Mouse (Mus musculus) spleen, adult 18-20 months (tissue): ENCODE results near the gene Ackr2.

Source experiments
- DNase-seq, 2 experiments: peaks; one replicate each; pipeline ENCODE4 v3.0.0; 2022; ENCODE audit warnings: mixed read lengths in 2 of 2

Gene Ackr2

DNA sequence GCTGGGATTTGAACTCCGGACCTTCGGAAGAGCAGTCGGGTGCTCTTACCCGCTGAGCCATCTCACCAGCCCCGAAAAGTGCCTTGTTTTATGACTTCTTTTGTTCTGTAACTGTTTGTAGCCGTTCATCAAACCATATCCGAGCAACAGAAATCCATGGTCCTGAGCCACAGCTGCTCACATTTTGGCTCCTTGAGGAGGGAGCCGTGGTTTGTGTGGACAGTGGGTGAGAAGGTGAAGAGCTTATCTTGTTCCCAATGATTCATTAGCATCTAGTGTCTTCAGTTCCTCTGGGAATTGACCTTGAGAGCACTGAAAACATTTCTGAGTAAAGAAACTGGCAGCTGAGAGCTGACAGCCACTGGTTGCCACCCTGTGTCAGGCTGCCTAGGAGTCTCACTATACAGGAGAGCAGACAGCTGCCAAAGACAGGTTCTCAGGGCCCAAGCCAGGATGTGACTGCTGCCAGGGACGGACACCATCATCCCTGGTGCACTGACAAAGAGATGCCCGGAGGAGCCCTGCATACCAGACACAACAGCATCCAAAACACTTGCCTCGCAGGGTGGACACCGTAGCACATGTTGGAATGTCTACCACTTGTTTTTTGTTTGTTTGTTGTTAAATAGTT is 6.0 kb upstream of the Ackr2 start:
- DNase-seq, result no peak

DNA sequence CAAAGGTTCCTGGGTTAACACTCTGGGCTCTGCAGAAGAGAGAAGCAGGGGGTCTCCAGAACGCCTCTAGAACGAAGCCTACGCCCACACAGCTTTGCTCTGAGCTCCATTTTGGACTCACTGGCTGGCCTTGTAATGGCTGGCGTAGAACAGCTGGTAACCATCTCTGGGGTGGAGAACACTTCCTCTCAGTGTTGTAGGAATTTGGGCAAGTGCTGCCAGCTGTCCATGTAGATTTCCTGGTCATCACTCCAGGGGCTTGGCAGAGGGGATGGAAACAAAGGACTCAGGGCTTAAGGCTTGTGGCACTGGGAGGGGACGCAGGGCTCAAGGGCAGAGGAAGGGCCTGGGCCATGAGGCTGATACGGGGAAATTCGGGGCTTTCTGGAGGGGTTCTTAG is 3.7 kb upstream of the Ackr2 start:
- DNase-seq, result no peak

DNA sequence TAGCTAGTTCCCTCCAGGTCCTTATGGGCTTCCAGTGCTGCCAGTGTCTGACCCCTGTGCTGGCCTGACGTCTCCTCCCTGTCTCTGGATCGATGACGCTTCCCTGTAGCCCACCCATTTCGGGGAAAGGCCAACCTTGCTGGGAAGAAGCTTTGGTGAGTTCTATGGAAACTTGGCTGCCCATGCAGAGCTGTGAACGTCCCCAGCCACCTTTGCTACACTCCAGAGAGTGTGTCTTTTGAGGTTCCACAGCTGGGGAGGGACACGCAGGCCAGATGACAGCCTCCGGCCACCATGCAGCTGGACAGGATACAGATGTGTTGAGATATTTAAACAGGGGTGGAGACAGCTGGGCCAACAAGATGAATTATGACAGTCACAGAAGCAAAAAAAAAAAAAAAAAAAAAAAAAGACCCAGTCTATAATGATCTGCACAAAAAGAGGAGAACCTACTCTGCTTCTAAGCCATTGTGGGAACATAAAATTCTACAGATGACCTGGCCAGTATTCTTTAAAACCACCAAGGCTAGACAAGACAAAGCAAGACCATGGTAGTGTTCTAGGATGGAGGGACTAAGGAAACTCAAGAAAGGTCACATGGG is 2.7 kb upstream of the Ackr2 start:
- no peak for DNase-seq

DNA sequence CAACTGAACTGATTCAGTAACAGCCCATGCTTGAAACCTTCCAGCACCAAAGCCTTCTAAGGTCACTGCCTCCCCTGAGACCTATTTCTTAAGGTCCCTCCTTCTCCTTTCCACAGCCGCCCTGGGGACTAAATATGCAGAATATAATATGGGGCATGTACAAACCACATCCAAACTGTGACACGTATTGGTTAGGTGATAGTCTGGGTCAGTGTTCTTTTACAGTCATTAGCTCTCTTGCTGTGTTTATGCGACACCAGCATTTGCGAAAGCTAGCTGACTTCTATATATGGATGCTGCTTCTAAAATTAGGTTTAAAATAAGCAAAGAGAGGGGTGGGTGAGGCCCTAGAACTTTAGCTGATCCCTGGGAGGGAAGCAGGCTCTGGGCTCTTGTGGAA is 1.3 kb upstream of the Ackr2 start:
- no peak for DNase-seq

DNA sequence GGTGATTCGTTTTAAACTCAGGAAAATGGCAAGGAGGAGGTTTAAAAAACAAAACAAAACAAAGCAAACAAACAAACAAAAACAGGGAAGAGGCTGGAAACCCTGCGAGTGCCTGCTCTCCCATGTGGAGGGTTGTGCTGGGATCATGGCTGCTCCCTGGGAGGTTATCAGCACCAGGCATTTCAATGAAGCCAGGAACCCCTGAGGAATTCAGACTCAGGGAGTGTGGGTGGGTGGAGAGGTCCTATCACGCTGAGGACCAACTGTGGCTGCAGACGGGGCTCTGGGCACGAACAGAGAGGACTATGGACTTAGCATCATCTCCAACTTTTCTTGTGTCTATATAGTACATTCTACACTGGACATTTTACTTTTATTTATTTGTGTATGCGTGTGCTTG is 1.2 kb downstream of the Ackr2 start:
- no peak for DNase-seq

DNA sequence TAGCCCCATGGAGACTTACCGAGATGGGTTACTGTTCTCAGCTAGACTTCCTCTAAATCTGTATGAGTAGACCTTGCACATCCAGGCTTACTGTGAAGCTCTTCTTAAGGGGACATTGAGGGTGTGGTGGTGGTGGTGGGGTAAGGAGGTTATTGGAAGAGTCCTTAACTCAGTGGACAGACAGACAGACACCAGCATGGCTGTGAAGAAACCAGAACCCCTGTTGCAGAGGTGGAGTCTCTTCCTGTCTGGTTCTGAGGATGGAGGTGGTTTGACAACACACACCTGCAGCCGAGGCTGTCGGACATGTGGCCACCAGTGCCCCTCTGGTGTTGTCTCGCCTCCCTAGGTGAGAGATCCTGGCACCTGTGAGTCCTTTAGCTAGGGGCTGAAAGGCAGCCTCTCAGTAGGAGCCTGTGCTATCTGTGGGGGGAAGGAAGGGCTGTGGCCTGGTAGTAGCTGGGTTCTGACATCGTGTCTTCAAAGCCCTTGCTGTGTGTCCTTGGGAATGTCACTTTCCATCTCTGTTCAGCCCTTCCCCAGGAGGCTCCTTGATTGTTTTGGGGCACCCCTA is 2.2 kb downstream of the Ackr2 start:
- DNase-seq, result no peak

DNA sequence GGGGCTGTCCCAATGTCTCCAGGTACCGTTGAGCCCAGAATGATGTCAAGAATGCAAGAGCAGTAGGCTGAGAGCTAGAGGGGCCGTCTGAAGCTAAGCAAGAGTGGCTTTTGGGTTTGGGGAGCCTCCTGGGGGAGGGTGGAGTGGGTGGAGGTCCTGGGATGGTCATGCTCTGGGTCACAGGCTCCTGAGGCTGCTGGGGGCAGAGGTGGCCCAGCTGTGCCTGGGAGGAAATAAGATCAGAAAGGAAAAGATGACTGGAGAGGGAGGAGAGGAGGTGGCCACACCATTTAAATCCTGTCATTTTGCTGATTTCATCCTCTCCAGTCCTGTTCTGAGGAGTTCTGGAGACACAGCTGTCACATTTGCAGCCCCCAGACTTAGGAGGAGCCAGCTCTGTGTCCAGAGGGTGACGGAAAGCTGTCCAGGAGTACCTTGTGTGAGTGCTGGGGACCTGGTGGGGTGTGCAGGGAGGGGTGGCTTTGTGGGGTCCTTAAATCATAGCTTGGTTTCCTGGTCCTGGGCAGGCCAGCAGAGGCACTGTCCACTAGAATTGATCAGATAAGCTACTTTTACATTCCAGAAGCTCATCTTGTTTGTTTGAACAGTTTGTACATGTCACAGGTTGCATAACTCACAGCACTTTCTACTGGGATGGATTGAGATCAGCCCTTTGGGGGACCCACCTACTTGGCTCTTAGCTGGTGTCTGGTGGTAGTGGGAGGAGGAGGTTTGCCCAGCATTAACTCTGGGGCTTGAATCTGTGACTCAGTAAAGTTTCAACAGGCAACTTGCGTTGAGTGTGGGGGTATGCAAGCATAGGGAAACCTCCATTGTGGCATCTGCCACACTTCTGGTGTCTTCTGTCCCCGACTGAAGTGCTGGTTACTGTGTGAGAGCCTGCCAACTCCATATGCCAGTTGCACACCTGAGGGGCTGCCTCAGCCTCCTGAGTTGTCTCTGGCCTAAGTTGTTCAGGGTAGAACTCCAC is 3.9 kb downstream of the Ackr2 start:
- no peak for DNase-seq

DNA sequence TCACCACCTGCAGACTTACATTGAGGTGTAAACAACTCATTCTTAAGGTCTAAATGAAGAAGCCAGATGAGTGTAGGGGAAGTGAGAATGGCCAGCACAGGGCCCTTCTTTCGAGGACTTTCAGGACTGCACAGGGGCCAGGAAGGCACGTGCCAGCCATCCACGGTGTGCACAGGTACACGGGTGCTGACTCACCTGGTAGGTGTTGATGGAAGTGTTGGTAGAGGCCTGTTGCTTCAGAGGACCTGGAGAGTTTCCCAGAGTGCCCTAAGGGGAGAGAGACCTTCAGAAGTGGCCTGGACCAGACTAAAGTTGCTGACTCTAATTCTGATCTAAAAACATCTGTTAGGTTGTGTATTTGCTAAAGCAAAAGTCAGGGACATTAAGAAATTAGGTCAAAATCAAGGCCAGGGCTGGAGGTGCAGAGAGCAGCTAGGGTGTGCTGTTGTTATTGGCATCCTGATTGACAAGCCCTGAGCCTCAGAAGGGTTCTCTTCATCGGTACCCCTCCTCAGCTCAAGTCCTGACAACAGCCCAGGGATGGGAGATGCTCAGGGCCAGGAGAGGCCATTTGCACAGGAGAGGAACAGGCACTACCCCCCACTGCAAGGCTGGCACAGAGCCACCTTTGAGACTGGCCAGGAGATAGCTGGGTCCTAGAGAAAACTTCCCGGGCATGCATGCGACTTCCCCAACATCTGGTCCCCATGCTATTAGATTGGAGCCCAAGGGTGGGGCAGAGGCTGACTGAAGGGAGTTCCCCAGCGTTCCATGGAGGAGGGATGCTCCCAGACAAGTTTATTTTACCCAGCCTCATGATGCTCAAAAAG is 5.5 kb downstream of the Ackr2 start:
- DNase-seq, result no peak

DNA sequence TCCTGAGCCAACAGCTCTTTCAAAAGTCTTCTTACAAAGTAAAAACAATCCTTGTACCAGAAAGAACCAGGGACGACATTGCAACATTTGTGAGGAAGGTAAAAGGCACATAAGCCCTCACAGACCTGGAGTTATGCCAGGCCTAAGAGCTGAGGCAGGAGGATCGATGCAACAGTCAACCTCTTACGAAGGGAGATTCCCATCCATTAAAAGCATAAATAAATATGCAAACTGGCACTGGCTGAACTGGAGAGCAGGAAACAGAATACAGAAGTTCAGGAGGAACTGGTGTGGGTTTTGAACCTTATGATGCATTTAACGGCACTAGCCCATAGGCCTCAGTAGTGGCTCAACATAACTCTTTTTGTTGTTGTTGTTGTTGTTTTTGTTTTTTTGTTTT is 6.2 kb downstream of the Ackr2 start:
- DNase-seq, result no peak

DNA sequence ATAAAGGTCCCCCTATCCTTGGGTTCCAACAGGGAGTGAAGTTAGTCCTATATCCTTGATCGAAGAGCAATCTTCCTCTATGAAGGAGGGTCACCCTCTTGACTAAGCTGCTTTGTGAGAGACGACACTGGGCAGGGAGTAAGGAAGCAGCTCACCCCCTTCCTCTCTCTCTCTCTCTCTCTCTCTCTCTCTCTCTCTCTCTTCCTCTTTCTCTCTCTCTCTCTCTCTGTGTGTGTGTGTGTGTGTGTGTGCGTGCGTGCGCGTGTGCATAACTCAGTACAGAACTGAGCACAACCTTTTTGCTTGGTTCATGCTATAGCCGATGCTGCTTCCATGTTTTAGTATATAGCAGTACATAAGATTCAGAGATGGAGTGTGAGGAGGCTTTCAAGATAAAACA is 6.8 kb downstream of the Ackr2 start:
- peak in 1 of 2 experiments; percentile 4 for DNase-seq

DNA sequence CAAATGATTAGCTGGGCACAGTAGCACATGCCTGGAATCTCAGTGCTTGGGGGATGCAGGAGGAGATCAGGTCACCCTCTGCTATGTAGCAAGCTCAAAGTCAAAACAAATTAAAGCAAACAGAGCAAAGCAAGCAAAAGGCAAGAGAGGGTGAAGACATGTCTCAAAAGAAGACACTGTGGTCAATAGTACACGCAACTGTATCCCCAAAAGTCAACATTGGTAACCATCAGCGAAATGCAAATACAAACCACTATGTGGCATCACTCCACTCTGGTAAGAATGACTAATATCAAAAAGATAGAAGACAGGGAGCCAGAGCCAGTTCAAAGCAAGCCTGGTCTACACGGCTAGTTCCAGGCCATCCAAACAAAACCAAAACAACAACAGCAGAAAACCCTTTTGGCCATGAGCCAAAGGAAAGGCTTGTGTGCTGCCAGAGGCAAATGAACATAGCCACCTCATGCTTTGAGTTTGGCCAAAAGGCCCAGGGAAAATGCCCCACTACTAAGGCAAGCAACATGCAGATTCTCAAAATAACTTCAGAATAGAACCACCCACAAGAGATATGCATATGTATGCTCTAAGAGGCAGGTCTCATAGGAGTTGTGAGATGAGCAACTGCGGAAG is 7.5 kb downstream of the Ackr2 start:
- peak in 1 of 2 experiments; percentile 4 for DNase-seq

DNA sequence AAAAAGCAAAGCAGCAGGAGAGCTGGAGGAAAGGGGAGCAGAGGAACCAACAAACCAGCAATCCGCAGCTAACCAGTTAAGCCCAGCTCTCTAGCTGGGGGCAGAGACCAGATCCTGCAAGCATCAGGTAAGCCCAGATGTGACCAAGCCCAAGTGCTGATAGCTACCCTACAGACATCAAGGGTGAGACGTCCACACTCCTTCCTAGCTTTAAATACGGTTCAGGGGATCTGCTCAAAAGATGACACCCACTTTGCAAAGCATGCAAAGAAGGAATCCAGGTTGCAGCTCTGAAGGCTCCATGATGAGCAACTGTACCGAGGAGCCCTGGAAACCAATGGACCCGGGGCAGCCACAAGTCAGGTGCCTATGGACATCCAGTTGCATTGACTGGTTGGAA is 8.3 kb downstream of the Ackr2 start:
- DNase-seq, result no peak

DNA sequence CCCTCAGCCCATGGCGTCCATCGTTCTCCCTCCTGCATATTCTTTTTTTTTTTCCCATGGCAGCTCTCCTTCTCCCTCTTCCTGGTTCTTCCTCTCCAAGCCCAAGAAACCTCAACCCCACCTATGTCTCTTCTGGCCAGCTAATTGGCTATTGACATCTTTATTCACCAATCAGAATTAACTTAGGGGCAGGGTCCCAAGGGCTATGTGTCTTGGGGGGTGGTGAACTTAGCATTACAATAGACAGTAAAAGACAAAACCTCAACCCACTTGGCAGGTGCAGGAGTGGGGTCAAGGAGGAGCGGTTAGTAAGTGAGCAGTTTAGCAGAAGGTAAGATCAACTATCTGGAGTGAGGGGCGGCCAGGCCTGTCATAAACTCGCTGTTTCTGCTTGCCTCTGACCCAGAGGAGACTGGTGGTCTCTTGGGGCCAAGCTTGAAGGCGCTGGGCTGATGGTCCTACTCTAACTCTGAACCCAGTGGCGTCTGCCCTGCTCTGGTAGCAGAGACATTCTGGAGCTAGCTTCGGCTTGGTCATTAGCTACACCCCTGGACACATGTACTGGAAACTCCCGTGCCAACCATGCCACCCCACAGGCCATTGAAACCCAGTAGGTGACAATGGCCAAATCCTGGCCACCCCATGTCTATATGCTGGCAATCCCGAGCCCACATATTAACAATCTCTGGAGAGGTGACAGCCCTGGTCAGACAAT is 9.4 kb downstream of the Ackr2 start:
- peak in 1 of 2 experiments; percentile 3 for DNase-seq

DNA sequence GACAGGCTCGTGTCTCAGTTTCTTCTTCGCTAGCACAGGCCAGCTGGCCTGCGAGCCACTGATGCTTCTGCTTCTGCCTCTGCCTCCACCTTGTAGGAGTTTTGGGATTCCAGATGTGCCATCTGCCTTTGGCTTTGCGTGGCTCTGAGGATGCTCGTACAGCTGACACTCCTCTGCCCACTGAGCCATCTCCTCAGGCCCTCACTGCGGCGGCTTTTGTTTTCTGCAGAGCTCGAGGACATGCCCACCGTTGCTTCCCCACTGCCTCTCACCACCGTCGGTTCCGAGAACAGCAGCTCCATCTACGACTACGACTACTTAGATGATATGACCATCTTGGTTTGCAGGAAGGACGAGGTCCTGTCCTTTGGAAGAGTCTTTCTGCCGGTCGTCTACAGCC is 10.2 kb downstream of the Ackr2 start:
- DNase-seq, result peak in 1 of 2 experiments; percentile 1

DNA sequence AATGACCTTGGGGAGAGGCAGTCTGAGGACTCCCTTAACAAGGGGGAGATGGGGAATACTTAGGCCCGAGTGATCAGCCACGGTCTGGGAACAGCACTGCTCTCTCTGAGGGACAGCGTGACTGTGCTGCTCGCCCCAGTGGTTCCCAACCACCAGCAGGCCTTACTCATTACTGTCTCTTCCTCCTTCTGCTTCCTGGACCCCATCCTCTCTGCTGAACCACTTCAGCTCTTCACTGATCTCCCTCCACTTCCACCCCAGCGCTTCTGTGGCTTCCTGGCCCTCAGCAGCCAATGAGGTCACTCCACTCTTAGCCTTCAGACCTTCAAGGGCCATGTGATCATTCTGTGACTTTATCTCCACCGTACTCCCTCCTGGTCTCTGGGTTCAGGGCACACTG is 11.5 kb downstream of the Ackr2 start:
- DNase-seq, result peak; percentile 40 to 57

DNA sequence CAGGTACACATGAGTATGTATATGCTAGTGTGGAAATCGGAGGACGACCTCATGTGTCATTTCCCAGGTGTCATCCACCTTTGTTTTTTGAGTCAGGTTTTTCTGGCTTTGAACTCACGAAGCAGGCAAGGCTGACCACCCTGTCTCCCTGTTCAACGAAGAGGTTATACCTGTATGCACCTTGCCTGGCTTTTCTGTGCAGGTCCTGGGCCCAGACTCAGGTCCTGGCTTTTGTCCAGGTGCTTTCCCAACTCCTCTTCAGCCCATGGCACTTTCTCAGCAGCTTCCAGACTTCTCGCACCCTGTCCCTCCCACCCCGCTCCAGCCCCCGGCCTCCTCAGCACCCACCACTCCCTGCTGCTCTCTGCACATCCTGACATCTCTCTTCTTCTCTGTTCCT is 13.0 kb downstream of the Ackr2 start:
- no peak for DNase-seq

DNA sequence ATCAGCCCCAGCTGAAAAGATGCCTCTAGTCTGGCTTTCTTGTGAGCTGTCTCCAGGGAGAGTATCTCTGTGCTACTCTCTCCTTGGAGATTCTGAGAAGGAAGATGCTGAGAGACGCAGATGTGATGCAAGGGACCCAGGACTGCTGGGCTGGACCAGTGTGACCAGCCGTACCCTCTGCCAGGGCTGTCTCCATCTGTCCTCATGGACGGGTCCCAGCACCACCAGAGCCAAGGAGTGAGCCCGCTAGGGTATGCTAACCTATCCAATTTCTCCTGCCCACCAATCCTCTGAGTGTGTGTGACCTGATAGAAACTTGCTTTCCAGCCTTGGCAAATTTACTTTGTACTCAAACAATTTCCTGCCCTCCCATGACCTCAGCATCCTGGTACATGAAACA is 14.6 kb downstream of the Ackr2 start:
- no peak for DNase-seq

DNA sequence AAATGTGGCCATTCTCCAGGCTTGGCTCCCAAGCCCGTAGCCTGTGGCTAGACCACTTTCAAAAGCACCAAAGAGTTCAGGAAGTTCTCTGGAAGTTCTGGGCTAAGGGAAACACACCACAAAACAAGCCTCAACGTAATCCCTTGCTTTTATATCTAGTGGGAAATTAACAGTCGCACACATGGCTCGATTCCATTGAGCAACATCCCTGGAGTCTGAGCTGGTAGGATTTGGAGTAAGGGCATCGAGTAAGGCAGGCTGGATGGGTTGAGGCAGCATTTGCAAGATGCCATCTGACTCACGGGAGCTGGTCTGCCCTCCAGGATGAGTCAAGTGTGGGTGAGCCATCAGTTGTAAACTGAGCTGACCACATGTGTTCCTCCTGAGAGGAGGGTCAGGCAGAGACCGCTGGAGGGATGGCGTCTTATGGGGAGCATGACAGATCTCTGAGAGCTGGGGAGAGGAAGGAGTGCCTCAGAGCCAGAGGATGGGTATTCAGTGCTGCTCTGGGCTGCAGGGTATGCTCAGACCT is 16.1 kb downstream of the Ackr2 start:
- DNase-seq, result no peak

DNA sequence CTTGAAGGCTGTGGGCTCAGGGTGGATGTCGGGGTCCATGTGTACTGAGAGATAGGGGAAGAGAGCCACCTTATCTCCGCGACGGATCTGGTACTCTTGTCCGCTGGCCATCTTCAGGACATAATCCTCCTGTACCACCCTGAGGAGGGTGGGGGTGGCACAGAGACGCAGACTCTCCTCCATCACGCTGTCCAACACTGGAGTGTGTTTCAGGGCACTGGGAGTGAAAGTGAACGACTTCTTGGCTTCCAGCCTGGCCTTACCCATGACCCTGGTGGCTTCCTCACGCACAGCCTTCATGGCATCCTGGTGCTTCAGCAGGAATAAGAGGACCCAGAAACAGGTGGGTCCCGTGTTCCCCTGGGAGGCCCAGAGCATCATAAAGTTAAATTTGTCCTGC is 16.9 kb downstream of the Ackr2 start:
- DNase-seq, result no peak

DNA sequence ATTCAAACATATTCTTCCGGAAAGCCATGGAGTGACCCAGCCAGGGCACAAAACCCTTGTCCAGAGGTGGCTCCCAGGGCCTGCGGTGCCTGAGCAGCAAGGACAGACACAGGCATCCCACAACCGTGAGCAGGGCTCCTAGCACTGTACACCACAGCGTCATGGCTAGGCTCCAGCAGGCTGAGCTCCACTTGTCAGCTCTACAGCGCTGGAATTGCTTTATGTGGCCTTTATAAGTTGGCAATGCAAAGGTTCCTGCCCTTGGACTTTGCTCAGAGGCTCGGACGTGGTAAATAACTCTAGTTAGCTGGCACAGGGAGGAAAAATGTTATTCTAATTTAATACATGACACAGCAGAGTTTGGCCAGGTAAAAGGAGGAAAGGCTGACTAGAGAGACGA is 17.9 kb downstream of the Ackr2 start, which contains the start of gene Cyp8b1:
TSS of gene Cyp8b1 (minus strand) at position 204 of the 400 bp plus-strand sequence.
- DNase-seq, result no peak

DNA sequence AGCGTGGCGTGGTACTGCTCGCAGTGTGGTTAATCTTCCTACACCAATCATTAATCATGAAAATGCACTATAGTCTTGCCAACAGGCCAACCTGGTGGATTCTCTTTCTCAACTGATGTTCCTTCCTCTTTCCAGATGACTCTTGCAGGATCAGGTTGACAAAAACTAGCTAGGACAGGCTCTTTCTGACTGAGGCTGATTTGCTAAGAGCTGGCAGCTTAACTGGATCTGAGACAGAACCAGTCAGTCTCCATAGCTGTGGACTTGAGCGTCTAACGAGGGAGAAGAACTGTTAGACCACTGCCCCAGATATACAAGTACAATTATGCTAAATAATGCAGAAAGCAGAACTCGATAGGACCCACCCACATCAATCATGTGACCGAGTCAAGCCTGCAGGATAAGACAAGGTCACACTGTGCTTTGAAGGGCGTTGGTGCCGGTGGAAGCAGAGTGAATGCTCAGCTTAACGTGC is 20.9 kb downstream of the Ackr2 start:
- DNase-seq, result peak in 1 of 2 experiments; percentile 53
